Mouse (Mus musculus) cerebellum, adult 2 months (tissue): Measurements from ENCODE around the gene Efcab6.

Experiments
- CTCF ChIP-seq: fragments of 200-500 bp; IDR thresholded peaks from 2 replicates; pipeline ENCODE4 v1.5.1; 2011; ENCODE audit warnings: low read depth, mild to moderate bottlenecking, control low read depth, low read length, moderate library complexity, borderline replicate concordance; ENCODE audit not compliant: insufficient read depth
- POLR2A ChIP-seq: fragments of 200-500 bp; IDR thresholded peaks from 2 replicates; pipeline ENCODE4 v1.6.1; 2011; ENCODE audit warnings: low read length, control low read depth, borderline replicate concordance; ENCODE audit not compliant: insufficient read depth

GRCm38 (mm10) chr15:83840950-83841719, 224.0 kb downstream of the Efcab6 start:
- TF ChIP-seq CTCF (no peak), POLR2A (no peak)
